Mouse (Mus musculus): Measurements from ENCODE around the gene Rims1. TPM values are rescaled to one million over a fixed set of nuclear protein-coding genes. Genes with fewer than 3 reads are reported as not detected.

Gene Rims1
- polyA plus RNA-seq (2015; fragmentation: Nextera tagmentation; extraction: Ambion mirVana) = 41.0 and 41.4 TPM in 2 replicates

DNA sequence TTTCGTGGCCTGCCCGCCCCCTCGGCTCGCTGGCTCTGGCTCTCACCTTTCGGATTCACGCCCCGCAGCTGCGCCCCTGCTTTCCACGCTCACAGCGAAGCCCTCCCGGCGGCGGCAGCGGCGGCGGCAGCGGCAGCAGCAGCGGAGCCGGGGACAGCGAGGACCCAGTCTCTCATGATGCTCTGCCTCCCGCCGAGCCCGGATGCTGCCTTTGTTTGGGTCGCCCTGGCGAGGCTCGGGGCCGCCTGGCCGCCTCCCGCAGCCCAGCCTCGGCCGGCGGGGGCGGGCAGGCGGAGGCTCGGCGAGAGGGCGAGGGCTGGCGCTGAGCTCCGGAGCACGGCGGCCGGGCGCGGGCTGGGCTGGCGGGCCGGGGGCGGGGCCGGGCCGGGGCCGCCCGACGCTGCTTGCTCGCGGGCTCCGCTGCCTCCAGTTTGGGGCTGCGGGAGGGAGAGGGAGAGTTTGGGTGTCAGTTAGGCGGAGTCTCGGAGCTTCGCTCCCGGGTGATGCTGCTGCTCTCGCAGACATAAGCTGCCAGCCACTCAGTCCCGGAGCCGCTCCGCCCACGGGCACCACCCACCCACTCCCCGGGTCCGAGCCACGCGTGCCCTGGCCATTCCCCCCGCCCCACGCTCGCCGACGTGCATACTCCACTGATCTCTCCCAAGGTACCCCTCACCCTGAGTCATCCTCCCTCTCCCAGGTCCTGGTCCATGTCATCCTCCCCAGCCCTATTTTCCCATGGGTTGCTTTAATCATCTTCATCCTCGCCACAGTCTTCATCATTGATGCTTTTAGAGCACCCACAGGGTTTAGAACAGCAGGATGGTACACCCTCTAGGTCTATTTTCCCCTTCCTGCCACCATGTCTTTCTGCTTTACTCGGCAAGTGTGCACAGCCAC lies at the start of gene Rims1:
Gene Rims1, minus strand, starts transcription at position 269 of the 900 bp plus-strand sequence.

